Mouse (Mus musculus) cortical plate, adult 2 months (tissue): ENCODE measurements around the gene Gm28048.

Experiments used
- CTCF ChIP-seq: fragments of 200-500 bp; IDR thresholded peaks from 2 replicates; pipeline ENCODE4 v1.5.1; 2011; ENCODE audit warnings: mild to moderate bottlenecking, control low read depth, low read length; ENCODE audit not compliant: insufficient read depth; ENCODE audit errors: extremely low read depth
- POLR2A ChIP-seq: fragments of 200-500 bp; IDR thresholded peaks from 2 replicates; pipeline ENCODE4 v1.6.1; 2011; ENCODE audit warnings: mild to moderate bottlenecking, low read length, control low read depth; ENCODE audit not compliant: insufficient read depth; ENCODE audit errors: extremely low read depth

DNA sequence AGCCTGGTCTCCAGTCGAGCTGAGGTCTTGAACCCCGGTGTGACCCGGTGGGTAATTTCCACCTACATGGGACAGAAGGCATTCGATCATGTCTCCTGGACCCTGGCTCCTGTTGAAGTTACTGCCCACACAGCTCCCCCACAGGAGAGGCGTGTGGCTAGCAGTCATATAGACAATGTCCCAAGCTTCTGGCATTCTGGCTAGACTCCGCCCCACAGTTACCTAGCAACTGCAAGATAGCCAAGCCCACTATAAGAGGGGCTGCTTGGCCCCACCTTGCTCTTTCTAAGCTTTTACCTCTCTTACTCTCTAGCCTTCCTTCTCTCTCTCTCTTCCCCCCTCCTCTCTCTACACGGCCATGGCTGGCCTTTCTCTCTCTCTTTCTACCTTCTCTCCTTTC is 64.1 kb downstream of the Gm28048 start:
- TF ChIP-seq CTCF (no peak), POLR2A (no peak)
